Mouse (Mus musculus) intestine, embryonic 14.5 days (tissue): ENCODE measurements around the gene Plxna2. TPM values are rescaled to one million over a fixed set of nuclear protein-coding genes. Genes with fewer than 3 reads are reported as not detected.

ENCODE experiments used
- microRNA-seq: library from miRNA; unstranded; fragments of <30 nt; microRNA quantifications from one replicate; pipeline ENCODE4, GENCODE M21; 2016
- polyA plus RNA-seq: library from polyadenylated mRNA; unstranded; fragments of >200 nt; fragmentation: Nextera tagmentation; extraction: Ambion mirVana; gene quantifications from 2 replicates; pipeline ENCODE4 v1.2.1, GENCODE M21; 2014

The Plxna2 gene
- polyA plus RNA-seq, 1 experiment from 2014 or later = 8.9 TPM

Small RNA genes within 50 kb of the gene (microRNA-seq; reads per million reads assigned to microRNA genes)
- gene Mir3962 = 1.3 reads per million, percentile 13 among the genes with 10 or more reads in this experiment
